Mouse (Mus musculus) CD8-positive naive resting alpha-beta T cell, adult 2 months (primary cell): ENCODE data around the gene Ank2.

Experiments
- DNase-seq, 2 experiments: peaks; one replicate each; pipeline ENCODE4 v3.0.0; 2022; ENCODE audit warnings: low read depth in 2 of 2, low spot score in 2 of 2

Ank2 gene

GRCm38 (mm10) chr3:127294079-127294478 is 205.1 kb downstream of the Ank2 start:
- no peak for DNase-seq

DNA sequence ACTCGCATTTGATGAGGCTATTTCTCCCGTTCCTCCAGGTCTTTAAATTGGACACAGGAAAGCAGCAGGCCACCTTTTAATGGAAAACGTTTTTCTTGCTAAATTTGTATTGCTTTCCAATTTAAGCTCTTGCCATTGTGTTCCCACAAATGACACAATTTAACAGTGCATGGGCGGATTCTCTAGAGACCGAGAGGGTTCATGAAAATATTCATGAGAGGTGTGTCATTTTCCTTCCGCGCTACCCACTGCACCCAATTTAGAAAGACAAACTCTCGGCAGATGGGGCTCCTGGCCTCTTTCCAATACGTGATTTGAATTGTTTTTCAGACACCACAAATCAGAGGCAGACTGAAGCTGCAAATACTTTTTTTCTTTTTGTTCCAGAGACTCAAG is 205.7 kb downstream of the Ank2 start:
- DNase-seq, result no peak

DNA sequence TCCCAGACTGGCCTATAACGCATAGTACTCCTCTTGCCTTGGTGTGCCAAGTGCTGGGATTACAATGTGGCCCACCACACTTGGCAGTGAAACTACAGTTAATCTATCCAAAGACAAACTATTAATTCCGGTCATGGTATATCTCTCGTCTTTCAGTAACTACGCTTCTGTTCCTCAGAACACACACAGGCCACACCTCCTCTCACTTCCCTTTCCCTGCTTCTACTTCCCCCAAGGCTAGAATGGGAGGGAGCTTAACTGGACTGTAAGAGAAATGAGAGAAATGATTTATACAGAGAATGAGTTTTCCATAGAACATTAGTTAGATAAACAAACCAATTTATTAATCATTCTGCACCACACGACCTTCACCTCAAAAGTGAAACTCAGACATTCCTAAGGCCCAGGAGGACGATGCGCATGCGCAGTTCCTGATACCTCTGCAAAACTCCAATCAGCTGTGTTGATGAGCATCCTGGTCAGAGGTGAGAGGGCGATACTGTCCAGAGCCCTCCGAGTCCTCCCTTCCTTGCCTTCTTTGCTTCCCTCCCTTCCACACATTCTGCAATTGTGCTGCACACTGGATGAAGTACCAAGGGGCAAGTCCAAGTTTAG is 206.2 kb downstream of the Ank2 start:
- DNase-seq, result no peak

DNA sequence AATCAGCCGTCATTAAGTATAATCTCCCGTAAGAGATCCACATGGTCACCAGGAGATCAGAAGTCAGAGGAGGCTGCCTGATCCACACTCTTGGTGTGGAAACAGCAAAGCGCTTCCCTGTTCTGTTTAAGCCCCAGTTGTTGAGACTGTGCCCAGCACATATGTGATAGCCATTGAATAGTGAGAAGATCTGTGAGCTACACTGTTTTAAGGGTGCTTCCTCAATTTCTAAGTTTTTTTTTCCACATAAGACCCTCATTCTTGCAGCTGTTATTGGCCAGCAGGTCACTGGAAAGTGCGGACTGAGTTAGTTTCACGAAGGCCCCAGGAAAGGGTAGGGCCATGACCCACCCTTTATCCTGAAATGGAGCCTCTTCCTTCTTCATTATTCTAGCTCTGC is 216.9 kb downstream of the Ank2 start:
- no peak for DNase-seq

DNA sequence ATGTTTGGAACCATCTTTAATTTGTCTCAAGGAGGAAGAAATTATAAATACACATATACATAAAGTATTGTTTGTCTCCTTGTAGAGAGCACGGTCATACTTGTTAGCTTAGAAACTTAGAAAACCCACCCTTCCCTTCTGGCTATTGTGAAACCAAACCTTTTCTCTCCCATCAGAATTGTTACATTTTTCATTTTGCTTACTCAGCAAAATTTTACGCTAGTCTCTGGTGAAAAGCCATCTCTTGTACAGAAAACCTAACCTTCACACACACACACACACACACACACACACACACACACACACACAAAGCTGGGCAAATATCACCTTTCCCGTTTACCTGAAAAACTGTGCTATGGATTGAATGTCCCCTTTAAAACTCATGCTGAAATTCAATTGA is 217.8 kb downstream of the Ank2 start:
- DNase-seq, result no peak

DNA sequence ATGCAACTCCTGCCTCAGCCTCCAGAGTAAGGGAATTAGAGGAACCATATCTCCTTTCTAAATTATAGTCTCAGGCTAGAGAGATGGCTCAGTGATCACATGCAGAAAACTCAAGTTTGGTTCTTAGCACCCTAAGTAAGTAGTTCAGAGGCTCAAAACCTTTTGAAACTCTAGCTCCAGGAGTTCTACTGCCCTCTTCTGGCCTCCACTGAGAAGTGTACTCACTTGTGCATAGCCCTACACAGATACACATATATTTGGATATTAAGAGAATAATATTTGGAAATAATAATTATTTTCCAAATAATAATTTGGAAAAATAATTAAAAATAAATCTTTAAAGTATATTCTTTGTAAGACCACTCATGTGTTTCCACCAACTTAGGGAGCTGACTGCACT is 218.8 kb downstream of the Ank2 start:
- no peak for DNase-seq

DNA sequence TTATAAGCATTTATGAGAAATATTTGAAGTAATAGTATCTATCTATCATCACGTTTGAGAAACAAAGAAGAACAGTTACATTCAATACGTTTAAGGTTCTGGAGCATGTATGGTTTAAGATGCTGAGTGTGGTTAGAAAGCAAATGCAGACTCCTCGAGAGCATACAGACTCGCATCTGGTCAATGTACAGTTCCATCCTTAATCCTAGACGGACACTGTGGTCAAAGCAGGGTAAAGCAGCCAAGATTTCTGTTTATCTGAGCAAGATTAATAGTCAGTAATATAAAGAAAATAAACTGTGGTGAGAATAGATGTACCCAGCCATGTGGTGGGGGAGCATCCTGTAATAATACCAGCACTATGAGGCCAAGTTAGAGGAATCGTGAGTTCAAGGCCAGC is 223.2 kb downstream of the Ank2 start:
- DNase-seq, result no peak

GRCm38 (mm10) chr3:127272801-127273200 is 226.3 kb downstream of the Ank2 start:
- no peak for DNase-seq

GRCm38 (mm10) chr3:127269616-127270015 is 229.5 kb downstream of the Ank2 start:
- no peak for DNase-seq

DNA sequence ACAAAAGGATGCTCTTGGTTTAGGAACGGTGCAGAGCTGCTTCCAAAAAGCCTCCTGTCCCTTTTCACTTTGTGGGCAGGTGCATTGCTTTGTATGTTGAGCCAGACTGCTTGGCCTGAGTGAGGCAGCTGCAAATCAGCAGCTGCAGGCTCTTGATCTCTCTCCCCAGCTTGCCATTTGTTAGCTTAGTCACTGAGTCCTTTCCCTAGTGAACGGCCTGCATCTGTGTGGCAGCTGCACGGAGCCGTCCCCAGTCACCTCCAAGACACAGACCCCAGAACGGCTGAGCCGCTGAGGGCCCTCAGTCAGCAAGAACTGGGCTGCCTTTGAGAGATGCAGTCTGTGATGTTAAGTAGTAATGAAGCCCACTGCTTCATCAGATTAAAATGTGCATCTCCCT is 231.3 kb downstream of the Ank2 start:
- no peak for DNase-seq

- no peak for DNase-seq
Observed at GRCm38 (mm10) chr3:127265732-127266131, 233.4 kb downstream of the Ank2 start.

- DNase-seq, result no peak
Observed at GRCm38 (mm10) chr3:127265182-127265581, 234.0 kb downstream of the Ank2 start.

DNA sequence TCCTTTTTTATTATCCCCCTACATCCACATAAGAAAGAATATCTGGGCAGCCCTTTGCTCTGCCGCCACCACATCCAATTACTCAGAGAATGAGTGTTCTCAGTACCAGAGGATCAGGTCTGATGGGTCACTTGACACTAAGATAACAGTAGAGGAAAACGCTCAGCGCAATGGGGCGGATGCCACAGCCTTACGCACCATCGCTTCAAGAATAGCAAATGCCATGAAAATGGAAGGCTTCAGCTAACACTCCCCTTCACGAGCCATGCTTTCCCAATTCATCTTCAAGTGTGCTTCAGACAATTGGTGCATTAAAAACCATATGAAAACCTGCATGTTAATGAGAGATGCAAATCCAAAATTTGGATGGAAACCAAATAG is 238.4 kb downstream of the Ank2 start:
- no peak for DNase-seq

DNA sequence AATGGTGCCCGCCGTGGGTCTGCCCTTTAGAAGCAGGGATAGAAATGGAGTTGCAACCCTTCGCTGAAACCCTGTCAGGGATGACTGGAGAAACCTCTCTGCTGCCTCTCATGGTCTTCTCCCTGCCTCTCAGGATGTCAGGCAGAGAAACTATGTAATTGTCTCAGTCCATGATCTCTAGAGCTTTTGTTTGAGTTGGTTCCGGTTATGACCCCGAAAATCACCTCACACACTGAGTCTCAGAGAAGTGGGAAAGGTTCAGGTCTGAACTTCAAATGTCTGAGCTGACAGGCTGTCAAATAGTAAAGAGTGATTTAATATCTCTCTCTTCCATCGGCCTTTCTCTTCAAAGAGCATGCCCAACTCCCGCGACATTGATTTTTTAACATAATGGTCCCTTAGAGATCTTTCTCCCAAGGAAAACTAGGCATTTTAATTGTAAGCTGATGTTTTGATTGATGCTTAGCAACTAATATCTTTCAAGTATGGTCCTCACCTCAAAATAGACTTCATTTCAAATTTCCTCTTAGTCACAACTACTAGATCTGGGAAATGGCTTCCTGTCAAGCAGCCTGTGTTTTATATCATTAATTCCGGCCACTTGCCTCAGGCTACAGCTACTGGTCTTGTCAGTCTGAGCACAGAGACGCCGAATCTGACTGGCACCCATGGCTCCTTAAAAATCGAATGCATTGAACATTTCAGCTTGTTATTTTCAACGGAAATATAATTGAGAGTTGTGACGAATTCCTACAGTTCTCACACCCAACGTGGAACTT is 239.0 kb downstream of the Ank2 start:
- DNase-seq, result no peak

- no peak for DNase-seq
Observed at GRCm38 (mm10) chr3:127258466-127259075, 240.6 kb downstream of the Ank2 start.

- DNase-seq, result no peak
Observed at GRCm38 (mm10) chr3:127257969-127258368, 241.2 kb downstream of the Ank2 start.

- no peak for DNase-seq
Observed at GRCm38 (mm10) chr3:127257279-127257925, 241.7 kb downstream of the Ank2 start.

DNA sequence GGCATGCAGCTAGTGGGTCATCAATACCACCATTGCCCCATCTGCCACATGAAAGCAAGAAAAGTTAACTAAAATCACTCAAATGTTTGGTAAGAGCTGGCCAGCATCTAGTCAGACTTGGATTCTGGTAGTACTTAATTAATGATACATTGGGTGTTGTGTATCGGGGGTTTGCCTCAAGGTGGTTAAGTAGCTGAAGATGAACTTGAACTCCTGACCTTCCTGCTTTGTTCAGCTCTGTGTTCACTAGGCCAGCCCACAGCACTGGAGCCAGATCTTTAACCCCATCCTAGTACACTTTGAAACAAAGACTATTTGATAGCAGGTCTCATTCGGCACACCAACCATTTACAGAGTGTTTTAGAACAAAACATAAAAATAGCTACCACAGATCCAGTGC is 242.5 kb downstream of the Ank2 start:
- DNase-seq, result no peak

GRCm38 (mm10) chr3:127250930-127251329 is 248.2 kb downstream of the Ank2 start:
- no peak for DNase-seq

DNA sequence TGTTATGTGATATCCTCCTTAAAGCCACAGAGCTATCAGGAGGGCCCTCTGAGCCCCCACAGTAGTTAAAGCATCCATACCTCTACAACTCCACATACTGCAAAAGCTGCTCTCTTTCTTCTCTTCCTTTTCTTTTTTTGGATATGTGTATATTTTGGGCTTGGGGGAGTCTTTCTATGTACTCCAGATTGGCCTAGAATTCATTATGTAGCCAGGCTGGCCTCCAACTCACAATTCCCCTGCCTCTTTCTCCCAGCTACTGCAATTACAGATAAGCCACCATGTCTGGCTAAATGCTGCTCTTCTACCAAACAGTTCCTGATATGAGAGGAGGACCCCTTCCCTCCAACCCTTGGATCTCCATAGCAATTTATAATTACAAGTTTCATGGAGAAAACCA is 250.5 kb downstream of the Ank2 start:
- no peak for DNase-seq

GRCm38 (mm10) chr3:127246989-127247708 is 252.0 kb downstream of the Ank2 start:
- DNase-seq, result no peak
